Mouse (Mus musculus) left cerebral cortex, adult 6 months (tissue): ENCODE measurements around the gene Serinc5. TPM values are rescaled to one million over a fixed set of nuclear protein-coding genes. Genes with fewer than 3 reads are reported as not detected.

Source experiments
- long read RNA-seq, 2 experiments: library from polyadenylated mRNA; unstranded; transcript quantifications; one replicate each; pipeline ENCODE4 v2.0.0; 2019 to 2020
- polyA plus RNA-seq: library from polyadenylated mRNA; unstranded; fragments of <200 nt; fragmentation: Nextera tagmentation; gene quantifications from 2 replicates; pipeline ENCODE4 v1.2.3, GENCODE M21; 2021

Serinc5 gene
- polyA plus RNA-seq: 11.3 TPM in 2 replicates
- long read RNA-seq, experiment 1, full-length matches to known transcripts: 60 of 100 reads
- long read RNA-seq, experiment 1, partial matches to known transcripts: 36 of 100 reads
- long read RNA-seq, experiment 1, other reads (novel, unspliced or antisense): 4 of 100 reads
- long read RNA-seq, experiment 2, full-length matches to known transcripts: 1 of 17 reads
- long read RNA-seq, experiment 2, partial matches to known transcripts: 0 of 17 reads
- long read RNA-seq, experiment 2, other reads (novel, unspliced or antisense): 16 of 17 reads

GRCm38 (mm10) chr13:92610311-92611221, at the start of gene Serinc5:
Gene Serinc5, plus strand, starts transcription at chr13:92611091.

DNA sequence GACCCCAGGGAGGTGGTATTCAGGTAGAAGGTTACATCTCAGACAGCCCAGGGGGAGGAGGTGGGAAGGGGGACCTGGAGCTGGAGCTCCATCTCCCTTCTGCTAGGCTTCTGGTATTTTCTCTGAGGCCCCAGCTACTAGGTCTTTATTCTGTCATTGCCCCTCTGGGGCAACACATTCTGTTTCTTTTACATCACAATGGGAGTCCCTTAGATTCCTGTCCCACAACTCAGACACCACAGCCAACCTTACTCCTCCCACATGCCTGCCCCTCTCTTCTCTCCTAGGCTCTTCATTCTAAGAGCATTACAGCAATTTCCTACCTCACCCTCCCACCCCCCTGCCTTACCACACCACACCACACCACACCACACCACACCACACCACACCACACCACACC, 34.8 kb upstream of the Serinc5 start, which contains the start of gene Spz1:
Spz1 (minus strand) TSS at position 101 of the 400 bp plus-strand sequence.

Other genes starting within 250 kb of the Serinc5 start
- gene Ankrd34b, start 185.2 kb upstream of the Serinc5 start, polyA plus RNA-seq: 6.7 and 12.1 TPM in 2 replicates
- gene Fam151b, start 127.1 kb upstream of the Serinc5 start, polyA plus RNA-seq: 1.2 and 1.7 TPM in 2 replicates
- gene Zfyve16, start 80.2 kb upstream of the Serinc5 start, polyA plus RNA-seq: 1.5 and 1.9 TPM in 2 replicates
- gene Spz1, start 34.9 kb upstream of the Serinc5 start, polyA plus RNA-seq: not detected in 2 replicates
- 4.1 and 4.3 TPM in 2 replicates for gene Thbs4, start 183.7 kb downstream of the Serinc5 start, polyA plus RNA-seq
- gene Mtx3, start 233.7 kb downstream of the Serinc5 start, polyA plus RNA-seq: 1.8 and 2.4 TPM in 2 replicates